In genomic region chr1:74059552-74059951, GRCm38 (mm10) we compare ENCODE assay signal across 14 mouse cellular contexts.
DNase-seq lines count a peak whose midpoint lies in the region; ATAC-seq and TF ChIP-seq lines count a peak whose summit lies in the region.
"Had no signal": no experiment of that assay in that cellular context is flagged by ENCODE, and none has a peak within 500 bp of the region (broad histone marks: within the 10 kb centered on the region; RNA-seq: fewer than 3 reads in every experiment).

No protein-coding gene starts in this region.

- H3K36me3 ChIP-seq in lung, embryonic 16.5 days (ENCODE audit: control insufficient read depth, insufficient read depth, low read length): 0 out of 2 replicates have a peak, but pooled peaks cover 3% of the 10 kb centered on the region
- no peaks in the 10 kb centered on the region for H3K36me3 ChIP-seq in kidney, adult 2 months (ENCODE audit: control insufficient read depth, insufficient read depth, low read length)
- peaks cover 13% of the 10 kb centered on the region for H3K36me3 ChIP-seq in limb, embryonic 13.5 days
- H3K36me3 ChIP-seq in hindbrain, embryonic 12.5 days: no peaks in the 10 kb centered on the region
- H3K36me3 ChIP-seq: intestine, embryonic 15.5 days had no signal

- no peak overlapping the region for H3K27ac ChIP-seq in lung, embryonic 16.5 days (ENCODE audit: low read length)
- peak overlapping the region; percentile 96 for H3K27ac ChIP-seq in kidney, adult 2 months (ENCODE audit: insufficient read depth, low read depth, low read length)
- H3K27ac ChIP-seq in limb, embryonic 13.5 days: no peak overlapping the region
- H3K27ac ChIP-seq in hindbrain, embryonic 12.5 days: no peak overlapping the region
- H3K27ac ChIP-seq: intestine, embryonic 15.5 days had no signal

- H3K4me3 ChIP-seq in lung, embryonic 16.5 days (ENCODE audit: low read length): no peak overlapping the region
- no peak overlapping the region for H3K4me3 ChIP-seq in lung, adult 2 months (replicated peaks; ENCODE audit: extremely low read depth, low read depth, low read length)
- peak overlapping the region; percentile 5; the same call in 1 of the 2 replicates for H3K4me3 ChIP-seq in kidney, adult 2 months (ENCODE audit: insufficient read depth, low read depth, low read length)
- no peak overlapping the region for H3K4me3 ChIP-seq in limb, embryonic 13.5 days
- H3K4me3 ChIP-seq in hindbrain, embryonic 12.5 days: no peak overlapping the region
- H3K4me3 ChIP-seq: intestine, embryonic 15.5 days had no signal

- no peak for DNase-seq in lung, adult 2 months
- peak; percentile 89 for DNase-seq in kidney, adult 2 months
- no peak for DNase-seq in urinary bladder, postnatal 36 days (ENCODE audit: low spot score in 2 of 2)
- DNase-seq in embryo, embryonic 10 days (ENCODE audit: low spot score): no peak
- DNase-seq: cerebellum, postnatal 14 days; gastrocnemius, postnatal 25 days; layer of hippocampus, postnatal 36 days; lung, embryonic 14.5 days; right cerebral cortex, postnatal 25 days had no signal

- no peak for TF ChIP-seq POLR2A in lung, adult 2 months (IDR thresholded peaks at IDR 0.05; ENCODE audit: borderline replicate concordance, extremely low read depth, low read depth, low read length)
- peak; percentile 44 for TF ChIP-seq POLR2A in kidney, adult 2 months (IDR thresholded peaks at IDR 0.05; ENCODE audit: low read depth, low read length)

- WGBS in lung, embryonic 16.5 days: 67% methylated on average over 5 of the region's 5 CpGs
- 79% methylated on average over 5 of the region's 5 CpGs for WGBS in lung, adult 2 months
- WGBS in kidney, adult 2 months: 39% methylated on average over 5 of the region's 5 CpGs
- WGBS in limb, embryonic 13.5 days: 80% methylated on average over 5 of the region's 5 CpGs
- 81% methylated on average over 5 of the region's 5 CpGs for WGBS in hindbrain, embryonic 12.5 days

- peaks cover 9% of the 10 kb centered on the region for H3K4me1 ChIP-seq in lung, embryonic 16.5 days (replicated peaks; ENCODE audit: control insufficient read depth, insufficient read depth, low read length)
- no peaks in the 10 kb centered on the region for H3K4me1 ChIP-seq in lung, adult 2 months (ENCODE audit: control insufficient read depth, insufficient read depth, low read length)
- H3K4me1 ChIP-seq in kidney, adult 2 months (ENCODE audit: control insufficient read depth, insufficient read depth, low read length): peaks cover 47% of the 10 kb centered on the region
- H3K4me1 ChIP-seq in limb, embryonic 13.5 days: peaks cover 54% of the 10 kb centered on the region
- peaks cover 3% of the 10 kb centered on the region for H3K4me1 ChIP-seq in hindbrain, embryonic 12.5 days

- H3K9me3 ChIP-seq in lung, embryonic 16.5 days (ENCODE audit: control insufficient read depth, low read length): no peaks in the 10 kb centered on the region
- no peaks in the 10 kb centered on the region for H3K9me3 ChIP-seq in limb, embryonic 13.5 days
- no peaks in the 10 kb centered on the region for H3K9me3 ChIP-seq in hindbrain, embryonic 12.5 days (replicated peaks)
- H3K9me3 ChIP-seq: intestine, embryonic 15.5 days had no signal

- no peak for TF ChIP-seq CTCF in lung, adult 2 months (IDR thresholded peaks at IDR 0.05; ENCODE audit: insufficient read depth, low read length)
- no peak for TF ChIP-seq CTCF in kidney, adult 2 months (conservative IDR thresholded peaks at IDR 0.05; ENCODE audit: insufficient read depth, insufficient read length, low read depth, low read length)

- no peak overlapping the region for H3K9ac ChIP-seq in lung, embryonic 16.5 days (ENCODE audit: low read length)
- H3K9ac ChIP-seq in limb, embryonic 13.5 days: no peak overlapping the region
- H3K9ac ChIP-seq in hindbrain, embryonic 12.5 days: no peak overlapping the region
- H3K9ac ChIP-seq: intestine, embryonic 15.5 days; lung, embryonic 14.5 days had no signal

- no peak overlapping the region for H3K4me2 ChIP-seq in lung, embryonic 16.5 days (ENCODE audit: low read depth, low read length)
- no peak overlapping the region for H3K4me2 ChIP-seq in limb, embryonic 13.5 days (replicated peaks)
- H3K4me2 ChIP-seq in hindbrain, embryonic 12.5 days (replicated peaks): no peak overlapping the region
- H3K4me2 ChIP-seq: intestine, embryonic 15.5 days; lung, embryonic 14.5 days had no signal

- ATAC-seq in lung, embryonic 16.5 days (ENCODE audit: low read depth): peak; percentile 48
- ATAC-seq in limb, embryonic 13.5 days (ENCODE audit: low FRiP score, low read depth): peak; percentile 30
- no peak for ATAC-seq in hindbrain, embryonic 12.5 days (ENCODE audit: low FRiP score)
- ATAC-seq: intestine, embryonic 15.5 days; Patski had no signal

- H3K27me3 ChIP-seq in lung, embryonic 16.5 days (ENCODE audit: control insufficient read depth, insufficient read depth, low read depth, low read length): no peaks in the 10 kb centered on the region
- no peaks in the 10 kb centered on the region for H3K27me3 ChIP-seq in kidney, adult 2 months (replicated peaks; ENCODE audit: control insufficient read depth, insufficient read depth, low read length)
- H3K27me3 ChIP-seq in limb, embryonic 13.5 days: no peaks in the 10 kb centered on the region
- H3K27me3 ChIP-seq in hindbrain, embryonic 12.5 days: no peaks in the 10 kb centered on the region
- H3K27me3 ChIP-seq: intestine, embryonic 15.5 days; Patski had no signal
